Mouse (Mus musculus) adrenal gland (tissue): ENCODE results near the gene Cnp.
"Not testable (repeated sequence)": the region's sequence is repeated elsewhere in the genome, so short reads cannot be mapped to it uniquely, and the experiment has no call there.

Experiments
- intact Hi-C: fragments of 180-260 bp; cut with DNase I; formaldehyde crosslinking; loops from one replicate; pipeline ENCODE4 v1.15.1; 2025
- long read RNA-seq, 2 experiments: library from polyadenylated mRNA; unstranded; transcript quantifications; one replicate each; pipeline ENCODE4 v2.0.0; 2020; ENCODE audit warnings: borderline replicate concordance in 1 of 2; ENCODE audit not compliant: insufficient replicate concordance in 1 of 2

The Cnp gene
- long read RNA-seq, experiment 1, transcript Cnp-201 (4 exons, 2,357 nt) = major isoform, 73 of 83 reads
- long read RNA-seq, experiment 1, partial matches to known transcripts = 2 of 83 reads
- long read RNA-seq, experiment 1, other reads (novel, unspliced or antisense) = 6 of 83 reads
- long read RNA-seq, experiment 2, transcript Cnp-201 (4 exons, 2,357 nt) = major isoform, 124 of 132 reads
- long read RNA-seq, experiment 2, partial matches to known transcripts = 1 of 132 reads
- long read RNA-seq, experiment 2, other reads (novel, unspliced or antisense) = 7 of 132 reads

DNA sequence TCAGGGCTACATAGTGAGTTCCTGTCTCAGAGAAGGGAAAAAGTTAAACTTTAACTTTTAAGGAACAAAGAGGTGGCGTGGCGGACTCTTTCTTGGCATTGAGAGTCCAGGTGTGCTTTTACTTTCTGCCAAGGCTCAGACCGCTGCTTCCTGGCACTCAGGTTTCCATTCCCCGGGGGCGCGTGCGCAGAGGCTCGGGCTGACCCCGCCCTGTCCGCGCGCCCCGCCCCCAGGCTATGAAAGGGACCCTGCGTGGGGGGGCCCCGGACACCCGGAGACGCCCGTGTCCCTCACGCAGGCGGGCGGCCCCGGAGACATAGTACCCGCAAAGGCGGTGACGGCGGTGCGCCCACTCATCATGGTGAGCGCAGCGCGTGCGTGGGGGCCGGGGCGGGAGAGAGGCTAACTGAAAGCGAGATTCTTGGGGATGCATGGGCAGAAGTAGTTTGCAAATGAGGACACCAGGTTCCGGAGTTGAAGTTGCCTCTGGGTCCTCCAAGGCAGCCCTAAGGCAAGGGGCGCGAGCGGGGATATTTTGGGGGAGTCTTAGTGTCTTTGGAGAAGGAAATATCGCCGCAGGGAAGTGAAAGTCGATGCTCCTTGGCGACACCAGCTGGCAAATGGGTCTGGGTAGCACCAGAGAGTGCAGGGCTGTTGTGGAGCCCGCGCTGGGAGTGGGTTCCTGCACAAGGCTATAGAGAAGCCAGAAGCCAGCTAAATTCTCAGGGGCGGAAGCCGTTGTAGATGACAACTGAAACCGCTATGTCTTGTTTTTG is at the start of gene Cnp:
TSS of gene Cnp (plus strand) at position 197 of the 776 bp plus-strand sequence.
- intact Hi-C loops = loop anchor here (5.0 kb wide), 3 partner anchors 37 to 127 kb away; partner anchors contain the start of genes Dhx58 and Dnajc7

GRCm38 (mm10) chr11:100524987-100525630 is 49.6 kb upstream of the Cnp start:
- intact Hi-C loops = no loop called here

- intact Hi-C loops = no loop called here
Measured at GRCm38 (mm10) chr11:100526052-100526816, 48.5 kb upstream of the Cnp start.

DNA sequence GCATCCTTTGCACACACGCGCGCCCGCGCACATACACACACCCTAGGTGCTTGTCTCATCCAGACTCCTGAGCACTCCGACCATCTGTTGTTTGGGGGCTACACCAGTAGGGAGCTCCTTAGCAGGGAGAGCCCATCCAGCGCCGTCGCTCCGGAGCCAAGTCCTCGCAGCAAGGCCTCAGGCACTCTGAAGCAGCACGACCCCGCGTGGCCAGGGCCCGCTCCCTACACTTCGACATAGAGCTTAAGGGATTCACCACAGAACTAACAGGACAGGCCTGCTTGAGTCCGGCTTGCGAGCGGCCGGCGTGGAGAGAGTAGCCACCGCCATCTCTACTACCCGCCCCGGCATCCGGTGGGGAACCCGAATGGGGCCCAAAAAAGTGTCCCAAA is 47.6 kb upstream of the Cnp start:
- intact Hi-C loops = no loop called here

DNA sequence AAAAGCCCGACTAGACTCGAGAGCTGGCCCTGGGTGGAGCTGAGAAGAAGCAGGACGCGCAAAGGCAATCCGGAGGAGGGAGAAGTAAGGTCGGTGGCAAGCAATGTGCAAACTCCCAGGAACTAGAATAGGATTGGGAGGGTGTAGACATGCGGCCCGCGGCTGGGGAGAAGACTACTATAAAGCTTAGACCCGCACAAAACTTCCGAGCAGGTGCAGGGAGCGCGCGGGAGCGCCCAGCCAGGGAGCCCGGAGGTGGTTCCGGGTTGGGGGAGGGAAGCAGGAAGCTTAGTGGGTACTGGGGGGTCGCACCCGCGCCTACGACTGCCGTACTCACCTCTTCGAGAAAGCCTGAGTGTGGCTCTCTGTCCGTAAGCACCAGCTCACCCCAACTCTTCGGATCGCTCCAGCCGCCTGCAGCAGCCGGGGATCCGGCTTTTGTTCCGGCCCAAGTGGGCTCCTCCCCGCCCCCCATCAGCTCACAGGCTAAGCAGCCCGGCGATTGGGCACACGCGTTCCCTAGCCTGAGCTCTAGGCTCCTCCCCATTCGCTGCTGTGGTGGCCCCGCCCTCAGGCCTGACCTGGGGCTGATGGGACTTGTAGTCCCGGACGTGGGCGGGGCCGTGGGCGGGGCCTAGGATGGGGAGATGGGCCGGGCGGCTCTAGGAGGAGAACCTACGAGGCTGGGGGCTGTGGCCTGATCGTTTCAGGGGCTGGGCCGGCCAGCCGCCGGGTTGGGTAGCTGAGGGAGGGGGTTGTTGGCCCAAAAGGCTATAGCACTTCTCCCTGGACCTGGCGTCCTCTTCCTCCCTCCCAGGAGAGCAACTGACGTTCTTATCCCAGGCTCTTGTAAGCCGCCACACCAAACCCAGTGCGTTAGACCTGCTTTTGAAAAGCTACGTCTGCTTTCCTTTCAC is 47.0 kb upstream of the Cnp start, which contains the start of gene Acly:
TSS of gene Acly (minus strand) at position 543 of the 917 bp plus-strand sequence.
- intact Hi-C loops = no loop called here

DNA sequence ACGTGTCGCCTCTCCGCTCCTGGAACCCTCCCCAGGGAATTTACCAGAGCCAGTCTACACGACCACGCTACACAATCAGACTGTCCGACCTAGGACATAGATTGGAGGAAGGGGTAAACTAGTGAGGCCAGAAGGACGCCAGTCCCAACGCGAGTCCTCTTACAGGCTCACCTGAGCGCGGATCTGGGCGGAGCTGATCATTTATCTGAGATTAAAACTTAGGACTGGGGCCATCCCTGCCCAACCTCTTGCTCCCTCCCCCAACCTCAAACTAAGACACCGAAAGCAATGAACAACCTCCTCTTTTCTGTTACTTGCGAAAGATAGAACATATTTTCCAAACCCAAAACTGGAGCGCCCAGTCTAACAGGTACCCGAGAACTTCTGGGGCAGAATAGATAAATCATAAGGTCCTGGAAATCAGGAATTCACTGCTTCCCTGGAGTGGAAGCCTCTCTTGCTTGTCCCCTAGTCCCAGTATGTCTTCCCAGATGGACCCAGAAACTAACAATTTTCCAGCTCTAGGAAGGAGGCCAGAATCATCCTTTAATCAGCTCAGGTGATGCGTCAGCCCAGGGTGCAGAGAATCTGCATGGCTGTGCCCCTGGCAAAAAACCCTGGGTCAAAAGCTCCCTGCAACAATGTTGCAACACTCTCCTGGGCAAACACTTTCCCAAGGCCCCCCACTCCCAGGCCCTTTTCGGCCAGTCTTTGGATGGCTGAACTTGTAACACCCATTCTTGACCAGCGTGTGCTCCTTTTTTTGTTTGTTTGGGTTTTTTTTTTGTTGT is 46.1 kb upstream of the Cnp start:
- intact Hi-C loops = no loop called here

- intact Hi-C loops = no loop called here
Measured at GRCm38 (mm10) chr11:100533871-100534270, 40.8 kb upstream of the Cnp start.

- intact Hi-C loops = not testable (repeated sequence)
Measured at GRCm38 (mm10) chr11:100534411-100534810, 40.3 kb upstream of the Cnp start.

DNA sequence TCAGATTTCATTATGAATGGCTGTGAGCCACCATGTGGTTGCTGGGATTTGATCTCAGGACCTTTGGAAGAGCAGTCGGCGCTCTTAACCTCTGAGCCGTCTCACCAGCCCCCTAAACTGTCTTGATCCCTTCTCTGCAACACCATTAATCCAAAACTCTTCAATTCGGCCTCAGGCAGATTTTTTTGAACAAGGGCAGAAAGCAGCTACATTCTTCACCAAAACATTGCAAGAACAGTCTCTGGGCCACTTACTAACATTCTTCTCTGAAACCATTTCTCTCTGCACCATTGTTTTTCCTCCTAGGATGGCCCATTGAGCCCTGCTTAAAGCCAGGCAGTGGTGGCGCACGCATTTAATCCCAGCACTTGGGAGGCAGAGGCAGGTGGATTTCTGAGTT is 39.9 kb upstream of the Cnp start:
- intact Hi-C loops = not testable (repeated sequence)

GRCm38 (mm10) chr11:100535996-100536395 is 38.7 kb upstream of the Cnp start:
- intact Hi-C loops = no loop called here

- intact Hi-C loops = no loop called here
Measured at GRCm38 (mm10) chr11:100536466-100536865, 38.2 kb upstream of the Cnp start.

- intact Hi-C loops = no loop called here
Measured at GRCm38 (mm10) chr11:100540966-100541365, 33.7 kb upstream of the Cnp start.

GRCm38 (mm10) chr11:100541577-100541976 is 33.1 kb upstream of the Cnp start:
- intact Hi-C loops = no loop called here

GRCm38 (mm10) chr11:100544832-100545745 is 29.6 kb upstream of the Cnp start, which contains the start of gene Ttc25:
Gene Ttc25 (plus strand): TSS chr11:100545607.
- intact Hi-C loops = no loop called here

GRCm38 (mm10) chr11:100545746-100546085 is 29.0 kb upstream of the Cnp start:
- intact Hi-C loops = no loop called here

GRCm38 (mm10) chr11:100546955-100547354 is 27.7 kb upstream of the Cnp start:
- intact Hi-C loops = no loop called here

- intact Hi-C loops = no loop called here
Measured at GRCm38 (mm10) chr11:100548141-100548540, 26.6 kb upstream of the Cnp start.

- intact Hi-C loops = no loop called here
Measured at GRCm38 (mm10) chr11:100549466-100549865, 25.2 kb upstream of the Cnp start.
